Mouse (Mus musculus) brain, embryonic 18.5 days (tissue): Measurements from ENCODE around the gene Gad1.

ENCODE experiments used
- DNase-seq: peaks from one replicate; pipeline ENCODE4 v3.0.0-alpha.2; 2012; ENCODE audit warnings: low read depth, low spot score

Gene Gad1

DNA sequence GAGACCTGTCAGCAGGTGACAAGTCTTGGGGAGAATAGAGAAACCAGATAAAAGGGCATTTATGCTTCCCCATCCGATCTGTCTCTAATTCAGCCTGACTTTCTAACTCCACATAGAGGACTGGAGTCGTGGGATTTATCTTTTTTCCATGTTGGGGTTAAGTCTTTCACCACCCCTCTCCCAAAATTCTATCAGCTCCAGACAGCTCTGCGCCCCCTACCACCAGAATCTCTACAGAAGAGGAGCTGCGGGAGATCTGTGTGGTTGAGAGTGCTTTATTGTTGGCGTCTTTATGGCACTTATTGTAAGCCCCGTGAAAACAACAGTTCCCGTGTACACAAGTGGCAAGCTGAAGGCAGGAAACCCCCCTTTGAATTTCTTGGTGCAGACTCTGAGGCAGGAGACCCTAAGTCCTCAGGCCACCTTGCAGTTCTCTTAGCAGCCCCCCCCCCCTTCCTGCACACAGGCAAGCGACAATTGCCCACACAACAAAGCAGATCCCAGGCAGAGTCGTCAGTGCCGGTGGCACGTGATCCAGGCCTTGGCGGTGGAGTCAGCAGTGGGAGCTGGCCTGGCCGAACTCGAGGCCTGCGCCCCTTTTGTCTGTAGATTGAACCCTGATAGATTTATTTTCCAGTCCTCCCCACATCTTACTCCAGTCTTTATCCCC is 11.9 kb downstream of the Gad1 start:
- DNase-seq: no peak

GRCm38 (mm10) chr2:70565651-70566602 is 13.1 kb downstream of the Gad1 start:
- DNase-seq: no peak

- DNase-seq: no peak
These were observed 13.7 kb downstream of the Gad1 start for GRCm38 (mm10) chr2:70566603-70566981.

- DNase-seq: no peak
These were observed 14.3 kb downstream of the Gad1 start for GRCm38 (mm10) chr2:70567071-70567681.

- DNase-seq: no peak
These were observed 14.8 kb downstream of the Gad1 start for GRCm38 (mm10) chr2:70567682-70568077.

DNA sequence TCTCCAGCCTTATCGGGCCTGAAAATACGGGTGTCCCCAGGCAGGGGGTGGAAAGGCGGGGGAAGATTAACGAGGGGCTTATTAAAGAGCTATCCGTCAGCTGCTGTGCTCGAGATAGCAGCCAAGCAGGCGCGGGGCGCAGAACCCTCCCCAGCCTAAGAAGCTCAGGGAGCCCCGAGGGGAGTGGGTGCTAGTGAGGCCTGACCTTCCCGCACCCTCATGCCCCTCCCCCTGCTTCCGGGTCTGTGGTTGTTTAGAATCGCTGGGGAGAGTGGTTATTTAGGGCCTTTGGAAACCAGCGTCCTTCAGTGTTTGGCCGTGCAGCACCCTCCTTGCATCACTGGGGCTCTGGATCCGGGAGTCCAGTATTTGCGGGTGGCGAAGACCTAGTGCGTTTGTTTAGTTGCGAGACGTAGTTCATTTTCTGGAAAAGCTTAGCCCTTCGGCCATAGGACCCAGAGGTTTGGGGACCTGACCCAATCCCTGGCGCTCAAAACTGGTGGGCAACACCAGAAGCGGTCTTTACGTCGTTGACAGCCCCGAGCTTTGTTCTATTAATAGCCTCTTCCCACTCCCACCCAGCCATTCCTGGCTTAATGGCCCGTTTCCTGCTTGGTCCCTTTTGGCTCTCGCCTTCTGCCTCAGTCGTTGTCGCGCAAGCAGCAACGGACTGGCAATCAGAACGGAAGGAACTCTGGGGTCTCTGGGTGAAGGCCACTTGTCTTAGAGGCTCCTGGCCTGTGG is 15.5 kb downstream of the Gad1 start:
- no peak for DNase-seq

GRCm38 (mm10) chr2:70571698-70572097 is 18.8 kb downstream of the Gad1 start:
- DNase-seq: no peak

- no peak for DNase-seq
These were observed 19.4 kb downstream of the Gad1 start for GRCm38 (mm10) chr2:70572251-70572650.

GRCm38 (mm10) chr2:70573544-70574210 is 20.8 kb downstream of the Gad1 start:
- no peak for DNase-seq

DNA sequence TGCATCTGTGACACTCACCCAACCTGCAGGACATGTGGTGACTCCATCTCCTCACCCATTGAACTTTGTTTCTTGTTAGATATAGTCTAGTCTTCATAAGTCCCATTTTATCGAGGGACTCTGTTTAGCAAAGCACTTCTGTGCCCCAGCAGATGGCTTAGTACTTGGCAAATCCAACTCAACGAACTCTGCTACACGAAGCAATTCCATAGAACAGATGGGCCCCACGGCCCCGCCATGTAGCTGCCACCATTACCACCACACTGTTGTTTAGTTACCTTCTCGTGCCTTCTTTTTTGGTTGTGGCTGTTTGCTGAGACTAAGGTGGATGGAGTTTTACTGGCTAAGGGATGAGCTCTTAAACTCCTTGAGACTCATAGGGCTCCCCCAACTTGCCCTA is 35.3 kb downstream of the Gad1 start:
- no peak for DNase-seq

- DNase-seq: peak; percentile 49
These were observed 39.6 kb downstream of the Gad1 start for GRCm38 (mm10) chr2:70592432-70592831.

DNA sequence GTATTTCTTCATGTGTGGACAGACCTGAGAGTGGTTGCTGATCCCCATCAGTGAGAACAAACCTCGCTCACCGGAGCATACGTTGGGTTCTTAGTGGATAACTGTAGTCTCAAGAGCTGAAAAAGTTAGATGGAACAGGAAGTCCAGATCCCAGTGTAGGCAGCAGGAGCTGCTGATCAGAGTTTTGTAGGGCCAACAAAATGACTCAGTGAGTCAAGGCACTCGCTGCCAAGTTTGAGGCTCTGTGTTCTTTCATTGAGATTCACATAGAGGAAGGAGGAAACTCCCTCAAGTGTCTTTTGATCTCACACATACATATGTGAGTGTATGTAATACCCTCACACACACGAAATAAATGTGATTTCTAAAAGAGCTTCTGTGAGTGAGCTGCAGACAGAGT is 40.8 kb downstream of the Gad1 start:
- DNase-seq: no peak

DNA sequence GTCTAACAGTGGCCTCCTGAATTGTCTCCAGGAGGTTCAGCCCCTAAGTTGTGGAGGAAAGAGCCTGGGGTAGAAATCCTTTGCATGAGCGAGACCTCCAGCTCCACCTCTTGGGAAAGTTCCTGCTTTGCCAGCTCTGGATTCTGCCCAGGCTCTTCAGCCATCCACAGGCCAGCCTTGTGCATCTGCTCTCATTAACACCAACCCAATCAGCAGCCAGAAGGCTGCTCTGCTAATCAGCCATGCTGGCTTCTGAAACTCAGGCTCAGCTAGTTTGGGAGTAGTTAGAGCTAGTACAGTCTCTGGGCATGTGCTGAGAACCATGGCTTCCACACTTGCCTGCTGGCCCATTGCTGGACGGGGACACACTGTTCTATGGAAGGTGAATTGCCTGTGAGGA is 43.0 kb downstream of the Gad1 start:
- no peak for DNase-seq

- no peak for DNase-seq
These were observed 56.9 kb downstream of the Gad1 start for GRCm38 (mm10) chr2:70609769-70610168.

DNA sequence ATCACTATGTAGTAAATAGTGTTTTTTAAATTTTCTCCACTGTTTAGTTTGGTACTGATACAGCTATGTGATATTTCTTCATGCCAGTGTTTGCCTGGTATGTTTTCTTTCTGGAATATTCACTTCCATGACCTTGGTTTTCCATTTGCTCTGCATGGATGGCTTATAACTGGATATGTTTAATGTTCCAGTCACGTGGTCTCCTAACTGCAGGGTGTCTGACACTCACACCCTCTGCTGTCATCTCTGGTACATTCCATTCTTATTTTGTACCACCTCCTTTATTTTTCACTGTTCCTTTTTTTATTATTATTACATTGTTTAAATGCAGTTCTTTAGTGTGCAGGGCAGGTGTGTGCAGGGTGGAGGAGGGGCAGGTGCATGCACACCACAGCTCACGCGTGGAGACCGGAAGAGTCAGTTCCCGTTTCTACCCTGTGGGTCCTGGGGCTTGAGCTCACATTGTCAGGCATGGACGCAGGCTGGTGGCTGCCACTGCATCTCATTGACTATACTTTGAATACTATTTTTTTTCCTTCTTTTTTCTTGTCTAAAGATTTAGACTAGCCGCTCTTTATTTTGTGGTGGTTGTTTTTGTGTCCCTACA is 62.0 kb downstream of the Gad1 start:
- no peak for DNase-seq

- DNase-seq: no peak
These were observed 63.2 kb downstream of the Gad1 start for GRCm38 (mm10) chr2:70616076-70616475.

DNA sequence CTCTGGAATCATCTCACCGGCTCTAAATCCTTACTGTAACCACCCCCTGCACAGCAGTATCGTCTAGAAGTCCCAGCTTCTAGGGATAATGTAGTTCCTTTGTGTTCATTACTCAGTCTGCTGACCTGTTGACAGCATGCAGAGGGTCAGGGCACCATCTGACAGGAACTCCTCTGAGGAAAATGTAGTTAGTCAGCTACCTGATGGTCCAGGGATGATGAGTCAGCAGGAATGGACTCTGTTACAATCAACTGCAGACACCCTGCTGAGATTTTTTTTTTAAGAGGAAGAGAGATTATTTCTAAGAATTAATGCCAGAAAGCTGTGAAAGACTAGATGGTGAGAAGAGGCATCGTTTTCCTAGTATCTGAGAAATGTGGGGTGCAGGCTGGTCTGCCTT is 63.7 kb downstream of the Gad1 start:
- no peak for DNase-seq

GRCm38 (mm10) chr2:70619232-70619835 is 66.5 kb downstream of the Gad1 start:
- no peak for DNase-seq

DNA sequence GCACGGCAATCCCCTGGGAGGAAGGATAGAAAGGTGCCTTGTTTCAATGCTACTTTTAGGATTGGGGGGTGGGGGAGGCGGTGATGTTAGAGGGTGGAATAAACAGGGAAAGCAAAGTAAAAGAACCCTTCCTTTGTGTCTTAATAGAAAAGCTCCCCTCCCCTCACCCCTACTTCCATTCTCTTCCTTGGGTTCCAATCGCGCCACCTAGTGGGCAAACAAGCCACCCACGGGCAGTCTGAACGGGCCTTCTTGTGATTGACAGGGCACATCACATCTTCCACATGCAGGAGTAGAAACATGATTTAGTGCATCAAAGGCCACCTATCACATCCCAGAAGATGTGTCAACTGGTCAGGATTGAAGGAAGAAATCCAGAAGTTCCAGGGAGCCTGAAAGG is 67.4 kb downstream of the Gad1 start:
- DNase-seq: no peak

GRCm38 (mm10) chr2:70622244-70622643 is 69.4 kb downstream of the Gad1 start:
- no peak for DNase-seq
